Mouse (Mus musculus) ES-E14 (cell line): ENCODE results near the gene Xrcc2. TPM values are rescaled to one million over a fixed set of nuclear protein-coding genes. Genes with fewer than 3 reads are reported as not detected.

Experiments
- DNase-seq: peaks from one replicate; pipeline ENCODE4 v3.0.0-alpha.2; 2013; ENCODE audit warnings: low read depth, low spot score
- H3K27ac ChIP-seq: 2 replicates; pipeline ENCODE4 v1.5.1; 2012; ENCODE audit warnings: low read depth, mild to moderate bottlenecking, low read length, moderate library complexity, mixed read lengths; ENCODE audit not compliant: poor library complexity, insufficient read depth, severe bottlenecking
- H3K36me3 ChIP-seq: 2 replicates; pipeline ENCODE4 v1.6.1; 2012; ENCODE audit warnings: mild to moderate bottlenecking, low read length, moderate library complexity, mixed read lengths; ENCODE audit not compliant: control insufficient read depth, poor library complexity, insufficient read depth, severe bottlenecking
- H3K4me1 ChIP-seq, 2 experiments: fragments of 150-350 bp in 1 of 2; sonication (generic) in 1 of 2; 2 replicates each; pipeline ENCODE4 v1.6.1; 2012; ENCODE audit warnings: low read length in 2 of 2, mild to moderate bottlenecking in 1 of 2, mixed read lengths in 1 of 2; ENCODE audit not compliant: control insufficient read depth in 2 of 2, insufficient read depth in 2 of 2, poor library complexity in 1 of 2
- H3K4me3 ChIP-seq, 2 experiments: fragments of 150-350 bp in 1 of 2; sonication (generic) in 1 of 2; 2 replicates each; pipeline ENCODE4 v1.5.1; 2012; ENCODE audit warnings: low read length in 2 of 2, low read depth in 1 of 2, mild to moderate bottlenecking in 1 of 2, mixed read lengths in 1 of 2; ENCODE audit not compliant: insufficient read depth in 1 of 2, poor library complexity in 1 of 2, severe bottlenecking in 1 of 2
- H3K9ac ChIP-seq: 2 replicates; pipeline ENCODE4 v1.6.1; 2012; ENCODE audit warnings: low read depth, mild to moderate bottlenecking, low read length, mixed read lengths; ENCODE audit not compliant: poor library complexity, insufficient read depth, severe bottlenecking
- H3K9me3 ChIP-seq: fragments of 150-350 bp; sonication (generic); 2 replicates; pipeline ENCODE4 v1.6.1; 2012; ENCODE audit warnings: low read depth, mild to moderate bottlenecking, low read length; ENCODE audit not compliant: control insufficient read depth, insufficient read depth
- CHD2 ChIP-seq: IDR thresholded peaks from 2 replicates; pipeline ENCODE4 v1.6.1; 2014; ENCODE audit warnings: mild to moderate bottlenecking, low read depth, low read length, inconsistent platforms
- HCFC1 ChIP-seq: IDR thresholded peaks from 2 replicates; pipeline ENCODE4 v1.6.1; 2012; ENCODE audit warnings: low read length, inconsistent platforms, borderline replicate concordance; ENCODE audit not compliant: insufficient read depth
- MAFK ChIP-seq: IDR thresholded peaks from 2 replicates; pipeline ENCODE4 v1.6.1; 2014; ENCODE audit warnings: mild to moderate bottlenecking, low read depth, low read length, inconsistent platforms; ENCODE audit not compliant: insufficient read depth
- ZC3H11A ChIP-seq: IDR thresholded peaks from 2 replicates; pipeline ENCODE4 v1.6.1; 2012; ENCODE audit warnings: low read depth, mild to moderate bottlenecking, inconsistent platforms, low read length, borderline replicate concordance
- ZNF384 ChIP-seq: IDR thresholded peaks from 2 replicates; pipeline ENCODE4 v1.6.1; 2012; ENCODE audit warnings: low read depth, low read length, inconsistent platforms
- in situ Hi-C, 2 experiments: fragments of 600-800 bp; cut with MboI; formaldehyde crosslinking; loops; one replicate each; pipeline ENCODE4 v1.15.1; 2025; ENCODE audit warnings: low sequenced_read_pairs in 2 of 2, inconsistent platforms in 1 of 2; ENCODE audit not compliant: unreplicated experiment in 2 of 2
- total RNA-seq: library from RNA; depleted of rRNA; stranded (reverse); fragments of 300-350 nt; gene quantifications from 2 replicates; pipeline ENCODE4 v1.2.3, GENCODE M21; 2012

Xrcc2 gene
- total RNA-seq, 1 experiment = 32.1 TPM

DNA sequence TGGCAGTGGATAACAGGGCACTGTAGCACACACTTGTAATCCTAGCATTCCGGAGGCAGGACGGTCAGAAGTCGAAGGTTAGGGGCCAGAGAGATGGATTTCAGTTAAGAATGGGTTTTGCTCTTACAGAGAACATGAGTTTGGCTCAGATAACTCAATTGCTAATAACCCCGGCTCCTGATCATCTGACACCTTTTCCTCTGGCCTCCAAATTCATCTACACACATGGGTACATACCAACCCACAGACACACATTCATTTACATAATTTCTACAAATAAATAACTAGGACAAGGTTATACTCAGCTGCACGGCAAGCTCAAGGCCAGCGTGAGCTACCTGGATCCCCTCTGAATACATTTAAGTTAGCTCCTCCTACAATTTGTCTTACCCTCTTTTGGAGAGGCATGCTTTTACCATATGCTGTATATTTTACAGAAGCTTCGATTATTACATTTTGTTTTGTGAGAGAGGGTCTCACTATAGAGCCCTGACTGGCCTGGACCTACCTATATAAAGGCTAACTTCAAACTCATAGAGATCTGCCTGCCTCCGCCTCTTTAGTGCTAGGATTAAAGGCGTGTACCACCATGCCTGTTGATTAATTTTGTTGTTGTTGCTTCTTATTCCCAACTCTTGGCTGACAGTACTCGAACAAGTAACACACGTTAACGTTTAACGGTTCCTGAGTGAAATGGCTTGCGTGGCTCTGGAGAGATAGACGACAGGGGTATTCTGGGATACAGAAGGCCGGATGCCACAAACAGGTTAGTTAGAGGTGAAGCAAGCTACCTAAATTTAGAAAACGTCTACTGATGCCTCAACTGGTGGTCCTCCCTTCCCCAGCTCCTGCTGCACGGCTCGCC is 691 bp downstream of the Xrcc2 start:
- no peak for TF ChIP-seq MAFK
- TF ChIP-seq ZC3H11A = no peak
- no peak for TF ChIP-seq CHD2
- TF ChIP-seq HCFC1 = no peak
- TF ChIP-seq ZNF384 = no peak
- in situ Hi-C loops = no loop called here
- Histone ChIP-seq H3K4me1 (peaks cover 0 to 3% of the 10 kb centered on the region in 2 experiments; a peak in 1 of 4 replicates), H3K36me3 (peaks cover 5% of the 10 kb centered on the region), H3K27ac (no peak overlapping the region), H3K9me3 (no peaks in the 10 kb centered on the region), H3K4me3 (peak overlapping the region; percentile 78 to 83), H3K9ac (peak overlapping the region; percentile 90)
- no peak for DNase-seq

DNA sequence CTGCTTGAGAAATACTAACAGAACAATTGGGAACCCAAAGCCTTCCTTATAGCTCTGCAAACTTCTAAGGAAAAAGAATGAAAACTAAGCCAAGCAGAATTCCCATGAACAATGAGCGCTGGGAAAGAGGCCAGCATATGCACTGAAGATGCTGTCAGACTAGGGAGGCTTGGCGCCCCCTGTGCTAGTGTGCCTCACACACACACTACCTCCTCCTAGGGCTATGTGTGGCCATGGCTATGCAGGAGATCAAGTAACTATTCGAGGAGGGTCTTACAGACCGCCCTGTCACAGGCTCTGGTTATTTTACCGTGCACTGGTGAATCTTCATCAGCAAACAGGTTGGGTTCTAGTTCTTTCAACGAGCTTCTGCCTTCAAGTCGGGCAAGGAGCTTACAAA is 7.7 kb downstream of the Xrcc2 start:
- no peak overlapping the region for H3K9ac ChIP-seq
- no peak overlapping the region for H3K4me3 ChIP-seq
- in situ Hi-C loops = no loop called here
- no peak for DNase-seq
- H3K4me1 ChIP-seq = 0 out of 4 replicates have a peak, but pooled peaks cover 0 to 3% of the 10 kb centered on the region in 2 experiments
- peaks cover 27% of the 10 kb centered on the region for H3K36me3 ChIP-seq
- H3K9me3 ChIP-seq = no peaks in the 10 kb centered on the region
- no peak for TF ChIP-seq ZC3H11A
- no peak for TF ChIP-seq HCFC1
- no peak for TF ChIP-seq MAFK
- TF ChIP-seq ZNF384 = no peak
- no peak for TF ChIP-seq CHD2
- H3K27ac ChIP-seq = no peak overlapping the region

DNA sequence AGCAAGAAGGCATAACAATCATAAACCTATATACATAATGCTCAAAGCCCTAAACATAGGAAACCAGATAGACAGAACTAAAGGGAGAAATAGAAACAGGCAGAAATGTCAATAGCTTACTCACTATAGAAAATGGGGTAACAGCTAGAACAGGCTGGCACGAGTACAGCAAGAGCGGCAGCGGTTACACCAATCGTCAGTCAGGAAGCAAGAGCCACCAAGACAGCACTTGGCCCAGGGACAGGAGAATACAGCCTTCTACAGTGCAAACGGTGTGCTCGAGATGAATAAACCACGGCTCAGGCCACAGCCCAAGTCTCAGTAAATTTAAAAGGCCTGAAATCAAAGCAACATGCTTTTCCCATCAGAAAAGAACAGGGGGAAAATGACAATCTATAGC is 9.4 kb downstream of the Xrcc2 start:
- no peak for TF ChIP-seq ZC3H11A
- no peak for TF ChIP-seq CHD2
- Histone ChIP-seq H3K9me3 (no peaks in the 10 kb centered on the region), H3K36me3 (peaks cover 31% of the 10 kb centered on the region)

DNA sequence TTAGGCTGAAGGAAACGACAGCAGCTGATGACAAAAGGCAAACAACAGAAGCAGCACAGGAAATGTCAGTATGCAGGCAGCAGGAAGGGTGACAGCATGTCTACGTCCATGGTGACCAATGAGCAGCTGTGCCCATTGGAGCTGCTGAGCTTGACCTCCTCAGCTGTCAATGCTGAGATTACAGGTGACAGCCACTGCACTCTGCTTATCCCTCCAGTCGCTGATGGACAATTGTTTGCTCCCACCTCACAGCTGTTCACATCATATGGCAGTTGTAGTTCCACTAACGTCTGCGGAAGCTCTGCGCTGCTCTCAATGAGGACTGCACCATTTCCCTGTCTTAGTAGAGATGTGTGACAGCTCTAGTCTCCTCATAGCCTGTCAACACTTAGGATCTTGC is 9.8 kb downstream of the Xrcc2 start:
- H3K4me3 ChIP-seq = no peak overlapping the region
- peaks cover 31% of the 10 kb centered on the region for H3K36me3 ChIP-seq
- in situ Hi-C loops = no loop called here
- TF ChIP-seq HCFC1 (no peak), CHD2 (no peak), ZNF384 (no peak), MAFK (no peak), ZC3H11A (no peak)
- H3K27ac ChIP-seq = no peak overlapping the region
- H3K9me3 ChIP-seq = no peaks in the 10 kb centered on the region
- no peak overlapping the region for H3K9ac ChIP-seq
- H3K4me1 ChIP-seq = 0 out of 4 replicates have a peak, but pooled peaks cover 0 to 3% of the 10 kb centered on the region in 2 experiments
- no peak for DNase-seq

More for the DNA sequence above, 9.4 kb downstream of the Xrcc2 start:
- H3K4me3 ChIP-seq = no peak overlapping the region
- H3K9ac ChIP-seq = no peak overlapping the region
- H3K4me1 ChIP-seq = 0 out of 4 replicates have a peak, but pooled peaks cover 0 to 3% of the 10 kb centered on the region in 2 experiments
- in situ Hi-C loops = no loop called here
- no peak for DNase-seq
- H3K27ac ChIP-seq = no peak overlapping the region
